Mouse (Mus musculus): Measurements from ENCODE around the gene Mmd2. TPM values are rescaled to one million over a fixed set of nuclear protein-coding genes. Genes with fewer than 3 reads are reported as not detected.

The Mmd2 gene
- polyA plus RNA-seq, 1 experiment from 2014 or later = 4.8 TPM

GRCm38 (mm10) chr5:142520360-142520759 lies 88.2 kb downstream of the Mmd2 start:
- 85% methylated on average over 4 of the region's 4 CpGs for WGBS
- Histone ChIP-seq H3K4me1 (peaks cover 45% of the 10 kb centered on the region), H3K27ac (no peak overlapping the region; the same call in 1 of the 2 replicates), H3K36me3 (no peaks in the 10 kb centered on the region), H3K27me3 (ENCODE audit: insufficient read depth, poor library complexity, severe bottlenecking) (no peaks in the 10 kb centered on the region), H3K4me3 (no peak overlapping the region), H3K9me3 (no peaks in the 10 kb centered on the region)
- DNase-seq (ENCODE audit: low spot score) = no peak

GRCm38 (mm10) chr5:142518973-142519372 lies 89.6 kb downstream of the Mmd2 start:
- no peaks in the 10 kb centered on the region for H3K9me3 ChIP-seq
- no peak for DNase-seq (ENCODE audit: low spot score)
- no peaks in the 10 kb centered on the region for H3K27me3 ChIP-seq (ENCODE audit: insufficient read depth, poor library complexity, severe bottlenecking)
- no peaks in the 10 kb centered on the region for H3K36me3 ChIP-seq
- WGBS = 55% methylated on average over 6 of the region's 6 CpGs
- H3K4me1 ChIP-seq = peaks cover 34% of the 10 kb centered on the region
- no peak overlapping the region for H3K4me3 ChIP-seq
- peak overlapping the region; percentile 42; the same call in 1 of the 2 replicates for H3K27ac ChIP-seq

Other genes with a start within 250 kb of the Mmd2 start
- gene Foxk1, start 207.3 kb downstream of the Mmd2 start, polyA plus RNA-seq (2016; fragmentation: Nextera tagmentation; extraction: Ambion mirVana) = 3.3 and 4.5 TPM in 2 replicates
- gene Ap5z1, start 144.9 kb downstream of the Mmd2 start, polyA plus RNA-seq (2016; fragmentation: Nextera tagmentation; extraction: Ambion mirVana) = 8.7 and 11.1 TPM in 2 replicates
- 0.39 and 0.50 TPM in 2 replicates for gene Papolb, start 78.7 kb downstream of the Mmd2 start, polyA plus RNA-seq (2016; fragmentation: Nextera tagmentation; extraction: Ambion mirVana)
- 10.9 and 14.4 TPM in 2 replicates for gene Radil, start 57.7 kb downstream of the Mmd2 start, polyA plus RNA-seq (2016; fragmentation: Nextera tagmentation; extraction: Ambion mirVana)
- 37.7 and 47.6 TPM in 2 replicates for gene Wipi2, start 18.9 kb upstream of the Mmd2 start, polyA plus RNA-seq (2016; fragmentation: Nextera tagmentation; extraction: Ambion mirVana)
- gene Slc29a4, start 83.7 kb upstream of the Mmd2 start, polyA plus RNA-seq (2016; fragmentation: Nextera tagmentation; extraction: Ambion mirVana) = 2.6 and 4.6 TPM in 2 replicates
- gene Tnrc18, start 208.9 kb upstream of the Mmd2 start, polyA plus RNA-seq (2016; fragmentation: Nextera tagmentation; extraction: Ambion mirVana) = 22.2 and 24.8 TPM in 2 replicates